Mouse (Mus musculus) hindbrain, embryonic 14.5 days (tissue): ENCODE results near the gene Fgfr2. TPM values are rescaled to one million over a fixed set of nuclear protein-coding genes. Genes with fewer than 3 reads are reported as not detected.
A peak's percentile ranks its signal among the peaks of the same experiment; 100 is the strongest.

ENCODE experiments used
- ATAC-seq: fragments of 200-750 bp; cut with Nextera tagmentation; 2 replicates; pipeline ENCODE4 v1.8.0; 2017; ENCODE audit warnings: moderate number of reproducible peaks, mild to moderate bottlenecking, moderate TSS enrichment, moderate library complexity; ENCODE audit not compliant: low FRiP score
- DNase-seq: peaks from one replicate; pipeline ENCODE4 v3.0.0-alpha.2; 2015; ENCODE audit warnings: low spot score
- H3K27ac ChIP-seq: fragments of 300-500 bp; sonication (generic); 2 replicates; pipeline ENCODE4 v1.5.1; 2014; ENCODE audit warnings: mild to moderate bottlenecking, moderate library complexity
- H3K27me3 ChIP-seq: fragments of 300-500 bp; sonication (generic); 2 replicates; pipeline ENCODE4 v1.6.1; 2014; ENCODE audit warnings: mild to moderate bottlenecking, low read length, mixed read lengths; ENCODE audit not compliant: control insufficient read depth, insufficient read depth
- H3K36me3 ChIP-seq: fragments of 300-500 bp; sonication (generic); replicated peaks from 2 replicates; pipeline ENCODE4 v1.6.1; 2014; ENCODE audit not compliant: control insufficient read depth, insufficient read depth
- H3K4me1 ChIP-seq: fragments of 300-500 bp; sonication (generic); replicated peaks from 2 replicates; pipeline ENCODE4 v1.6.1; 2014; ENCODE audit warnings: antibody characterized with exemption, low read length, mixed read lengths; ENCODE audit not compliant: control insufficient read depth, insufficient read depth
- H3K4me2 ChIP-seq: fragments of 300-500 bp; sonication (generic); replicated peaks from 2 replicates; pipeline ENCODE4 v1.6.1; 2014; ENCODE audit warnings: mild to moderate bottlenecking, moderate library complexity
- H3K4me3 ChIP-seq: fragments of 300-500 bp; sonication (generic); replicated peaks from 2 replicates; pipeline ENCODE4 v1.5.1; 2014; ENCODE audit warnings: mild to moderate bottlenecking, low read length
- H3K9ac ChIP-seq: fragments of 300-500 bp; sonication (generic); 2 replicates; pipeline ENCODE4 v1.6.1; 2014
- H3K9me3 ChIP-seq: fragments of 300-500 bp; sonication (generic); 2 replicates; pipeline ENCODE4 v1.6.1; 2016; ENCODE audit warnings: low read length; ENCODE audit not compliant: control insufficient read depth
- WGBS: fragments of 180-500 bp; shearing (Covaris S2); extraction: QIAGEN DNeasy Blood & Tissue Kit; methylation state at CpG from one replicate; pipeline ENCODE4 v1.1.7; 2014; 5-methylcytosine and 5-hydroxymethylcytosine counted together
- polyA plus RNA-seq: library from polyadenylated mRNA; unstranded; fragments of >200 nt; fragmentation: Nextera tagmentation; extraction: Ambion mirVana; gene quantifications from 2 replicates; pipeline ENCODE4 v1.2.1, GENCODE M21; 2014

The Fgfr2 gene
- polyA plus RNA-seq, 1 experiment from 2014 or later, result 43.5 TPM

DNA sequence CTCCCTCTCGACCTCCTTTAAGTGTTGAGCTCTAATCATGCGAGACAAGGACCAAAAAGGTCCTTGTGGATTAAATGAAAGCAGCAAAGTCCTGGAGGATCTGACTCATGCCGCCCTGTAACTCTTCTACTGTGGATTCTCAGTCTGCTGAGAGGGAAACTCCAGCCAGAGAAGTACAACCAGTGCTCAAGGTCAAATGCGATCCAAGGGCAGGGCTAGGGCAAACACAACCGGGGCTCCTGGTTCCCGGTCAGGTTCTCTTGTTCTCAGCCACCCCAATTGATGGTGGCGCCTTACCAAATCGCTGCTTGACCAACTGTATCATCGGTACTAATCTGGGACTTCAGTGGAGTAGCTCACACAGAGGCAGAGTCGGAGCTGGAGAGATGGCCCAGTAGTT, 322.3 kb downstream of the Fgfr2 start:
- Histone ChIP-seq H3K4me3 (no peak overlapping the region), H3K4me2 (no peak overlapping the region), H3K9me3 (no peaks in the 10 kb centered on the region), H3K27ac (no peak overlapping the region), H3K9ac (no peak overlapping the region), H3K4me1 (peaks cover 5% of the 10 kb centered on the region), H3K27me3 (no peaks in the 10 kb centered on the region), H3K36me3 (no peaks in the 10 kb centered on the region)
- ATAC-seq, result no peak
- 89% methylated on average over 10 of the region's 10 CpGs for WGBS
- DNase-seq, result no peak

DNA sequence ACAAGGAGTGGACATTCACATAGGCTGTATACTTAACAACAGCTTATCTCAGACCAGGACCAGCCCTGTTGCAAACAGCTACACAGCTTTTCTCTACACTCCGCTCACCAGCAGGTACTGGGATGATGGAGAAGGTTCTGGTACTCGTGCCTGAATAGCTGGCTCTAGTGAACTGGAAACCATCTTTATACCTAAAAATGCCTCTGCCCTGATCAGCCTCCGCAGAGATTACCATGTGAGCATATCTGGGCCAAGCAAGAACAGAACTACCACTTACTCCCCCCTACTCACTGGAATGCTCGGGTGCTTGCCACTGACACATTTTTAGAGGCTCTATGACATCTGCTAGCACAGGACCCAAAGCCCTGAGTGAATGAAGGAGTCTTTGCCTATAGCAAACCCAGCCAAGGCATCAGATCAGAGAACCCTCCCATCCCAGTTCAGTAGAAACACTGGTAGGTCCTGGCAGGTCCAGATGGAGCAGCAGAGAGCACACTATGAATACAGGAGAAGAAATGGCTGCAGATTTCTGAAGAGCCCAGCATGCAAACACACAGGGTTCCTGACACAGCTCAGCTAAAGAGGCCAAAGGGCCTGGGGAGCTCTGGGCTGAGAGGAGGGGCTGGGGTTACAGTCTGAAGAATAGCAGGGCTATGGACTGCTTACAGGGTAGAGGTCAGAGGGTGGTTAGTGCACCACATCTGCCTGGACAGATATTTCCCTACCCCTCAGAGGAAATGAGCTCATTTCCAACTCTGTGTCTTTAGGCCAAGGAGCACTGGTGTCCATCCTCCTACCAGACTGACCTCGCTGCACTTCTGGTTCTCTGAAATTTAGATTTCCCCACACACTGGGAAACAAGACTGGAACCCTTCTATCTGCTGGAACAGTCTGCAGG, 323.8 kb downstream of the Fgfr2 start:
- no peak for ATAC-seq
- Histone ChIP-seq H3K4me2 (no peak overlapping the region), H3K4me3 (no peak overlapping the region), H3K9me3 (no peaks in the 10 kb centered on the region), H3K27me3 (no peaks in the 10 kb centered on the region), H3K9ac (no peak overlapping the region), H3K36me3 (no peaks in the 10 kb centered on the region), H3K4me1 (no peaks in the 10 kb centered on the region), H3K27ac (no peak overlapping the region)
- no peak for DNase-seq
- WGBS, result 92% methylated on average over 5 of the region's 5 CpGs

DNA sequence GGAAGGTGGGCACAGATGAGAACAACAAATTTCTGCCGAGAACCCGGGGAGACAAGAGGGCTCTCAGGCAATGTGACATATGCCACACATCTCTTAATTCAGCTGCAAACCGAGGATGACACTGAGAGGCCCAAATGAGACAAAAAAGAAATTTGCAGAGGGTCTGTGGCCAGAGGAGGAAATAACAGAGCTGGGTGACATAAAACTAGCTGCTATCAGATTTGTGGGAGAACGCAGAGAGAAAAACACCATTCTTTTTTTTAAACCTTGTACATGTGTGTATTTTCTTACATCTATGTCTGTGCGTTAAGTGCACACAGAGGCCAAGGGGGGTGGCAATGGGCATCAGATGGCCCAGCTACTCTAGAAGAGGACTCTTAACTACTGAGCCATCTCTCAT, 328.0 kb downstream of the Fgfr2 start:
- H3K4me1 ChIP-seq, result no peaks in the 10 kb centered on the region
- ATAC-seq (no peak), DNase-seq (no peak)
- H3K4me3 ChIP-seq, result no peak overlapping the region
- H3K27me3 ChIP-seq, result no peaks in the 10 kb centered on the region
- H3K9me3 ChIP-seq, result no peaks in the 10 kb centered on the region
- H3K4me2 ChIP-seq, result no peak overlapping the region
- 92% methylated on average over 5 of the region's 5 CpGs for WGBS
- no peak overlapping the region for H3K9ac ChIP-seq
- no peak overlapping the region for H3K27ac ChIP-seq
- H3K36me3 ChIP-seq, result no peaks in the 10 kb centered on the region

DNA sequence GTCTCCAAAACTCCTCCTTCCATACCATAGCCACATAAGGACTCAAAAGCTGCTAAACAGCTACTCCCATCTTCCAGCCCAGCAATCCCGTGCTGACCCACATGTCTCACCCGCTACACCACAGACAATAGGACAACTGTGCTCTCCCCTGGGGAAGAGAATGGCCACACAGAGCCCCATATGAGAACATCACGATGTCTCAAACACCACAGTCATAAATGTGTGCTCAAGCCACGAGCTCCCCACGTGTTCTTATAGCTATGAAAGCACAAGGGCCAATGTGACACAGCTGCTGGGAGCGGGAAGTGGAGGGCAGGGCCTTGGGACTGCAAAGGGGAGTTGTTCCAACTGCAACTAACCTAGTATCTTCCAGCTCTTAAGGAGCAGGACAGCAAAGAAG, 329.7 kb downstream of the Fgfr2 start:
- no peaks in the 10 kb centered on the region for H3K4me1 ChIP-seq
- no peak overlapping the region for H3K9ac ChIP-seq
- H3K4me2 ChIP-seq, result no peak overlapping the region
- DNase-seq, result no peak
- no peak for ATAC-seq
- no peak overlapping the region for H3K4me3 ChIP-seq
- no peak overlapping the region for H3K27ac ChIP-seq
- H3K9me3 ChIP-seq, result no peaks in the 10 kb centered on the region
- WGBS, result 70% methylated on average over 6 of the region's 6 CpGs
- H3K36me3 ChIP-seq, result no peaks in the 10 kb centered on the region
- no peaks in the 10 kb centered on the region for H3K27me3 ChIP-seq

DNA sequence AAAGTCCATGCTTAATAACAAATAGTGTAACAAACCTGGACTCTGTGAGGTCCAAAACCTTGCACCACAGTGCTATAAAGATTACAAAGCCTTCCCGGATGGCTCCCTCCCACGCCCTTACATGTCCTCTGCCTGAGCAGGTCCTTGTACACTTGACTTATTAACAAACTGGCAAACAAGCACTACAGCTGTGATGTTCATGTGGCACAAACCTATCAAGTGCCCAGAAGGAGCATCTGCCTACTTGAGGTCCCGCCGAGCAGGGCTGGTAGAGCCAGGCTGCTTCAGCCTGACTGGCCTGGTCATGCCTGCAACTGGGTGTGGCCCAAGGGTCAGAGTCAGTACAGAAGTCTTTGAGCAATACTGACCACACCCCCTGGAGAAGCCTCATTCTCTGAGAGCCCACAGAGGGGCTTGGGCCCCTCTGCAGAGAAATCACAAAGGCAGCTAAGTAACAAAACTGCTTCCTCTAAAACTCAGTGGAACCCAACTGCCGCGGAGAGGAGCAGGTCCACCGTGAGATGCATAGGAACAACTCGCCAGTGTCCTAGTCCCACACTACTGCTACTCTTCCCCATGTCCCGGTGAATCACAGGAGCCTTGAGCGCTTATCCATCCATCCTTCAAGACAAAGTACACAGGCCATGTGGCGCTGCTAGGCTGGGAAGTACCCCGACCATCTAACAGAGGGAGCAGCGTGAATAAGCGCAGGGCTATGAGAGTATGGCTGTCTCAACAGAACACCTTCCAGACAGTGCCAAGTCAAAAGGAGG, 332.5 kb downstream of the Fgfr2 start:
- Histone ChIP-seq H3K9ac (0 out of 2 replicates have a peak overlapping the region, but pooled peaks have one; percentile 5), H3K4me2 (no peak overlapping the region), H3K36me3 (no peaks in the 10 kb centered on the region), H3K27me3 (no peaks in the 10 kb centered on the region), H3K4me3 (no peak overlapping the region), H3K27ac (no peak overlapping the region), H3K9me3 (no peaks in the 10 kb centered on the region), H3K4me1 (0 out of 2 replicates have a peak, but pooled peaks cover 11% of the 10 kb centered on the region)
- DNase-seq (no peak), ATAC-seq (no peak)
- WGBS, result 80% methylated on average over 14 of the region's 14 CpGs

DNA sequence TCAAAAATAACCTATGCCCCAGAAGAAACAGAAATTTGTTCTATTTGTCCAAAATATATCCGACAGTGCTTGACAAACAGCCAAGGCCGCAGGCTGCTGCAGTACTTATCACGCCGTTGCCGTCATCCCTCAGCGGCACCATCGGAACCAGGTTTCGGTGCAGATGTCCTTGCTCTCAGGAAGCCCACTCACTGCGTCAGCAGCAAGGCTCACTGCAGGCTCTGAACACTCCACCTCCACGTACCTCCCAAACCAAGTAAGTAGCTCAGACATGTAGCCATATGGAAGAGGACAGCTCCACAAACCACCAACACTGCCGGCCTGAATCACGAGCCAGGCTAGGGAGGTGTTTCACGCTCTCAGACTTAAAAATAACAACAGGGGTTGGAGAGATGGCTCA, 334.3 kb downstream of the Fgfr2 start:
- no peak overlapping the region for H3K4me2 ChIP-seq
- no peaks in the 10 kb centered on the region for H3K27me3 ChIP-seq
- 96% methylated on average over 13 of the region's 13 CpGs for WGBS
- H3K9me3 ChIP-seq, result no peaks in the 10 kb centered on the region
- no peaks in the 10 kb centered on the region for H3K36me3 ChIP-seq
- DNase-seq (no peak), ATAC-seq (no peak)
- H3K4me1 ChIP-seq, result 0 out of 2 replicates have a peak, but pooled peaks cover 16% of the 10 kb centered on the region
- H3K27ac ChIP-seq, result no peak overlapping the region
- no peak overlapping the region for H3K9ac ChIP-seq
- H3K4me3 ChIP-seq, result no peak overlapping the region

DNA sequence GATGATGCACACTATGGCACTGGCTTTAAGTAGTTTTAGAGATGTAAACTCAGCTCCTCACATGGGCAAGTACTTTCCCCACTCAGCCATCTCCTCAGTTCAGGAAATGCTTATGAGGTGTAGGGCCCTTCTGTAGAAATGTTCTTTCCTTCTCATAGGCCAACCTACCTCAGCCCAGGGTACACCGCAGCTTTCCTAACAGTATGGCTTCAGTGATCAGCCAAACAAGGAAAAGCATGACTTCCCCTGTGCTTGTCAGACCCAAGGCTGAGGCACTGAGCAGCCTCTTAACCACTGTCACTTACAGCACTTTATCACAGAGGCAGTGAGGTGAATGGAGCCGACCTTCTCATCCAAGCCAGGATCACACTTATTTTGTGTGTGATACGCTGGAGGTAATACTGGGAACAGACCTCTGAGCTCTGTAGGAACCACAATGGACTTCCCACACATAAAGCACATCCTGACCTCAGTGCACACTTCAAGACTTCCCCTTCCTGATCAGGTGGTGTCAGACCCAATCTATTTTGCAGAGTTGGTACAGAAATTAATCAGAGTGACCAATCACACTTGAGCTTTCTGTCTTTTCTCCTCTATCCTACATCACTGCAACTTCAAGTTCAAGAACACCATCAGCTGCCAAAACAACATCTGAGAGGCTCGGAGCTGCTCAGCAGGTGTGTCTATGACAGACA, 335.5 kb downstream of the Fgfr2 start:
- no peaks in the 10 kb centered on the region for H3K36me3 ChIP-seq
- H3K4me3 ChIP-seq, result no peak overlapping the region
- ATAC-seq (no peak), DNase-seq (no peak)
- H3K27ac ChIP-seq, result no peak overlapping the region
- no peaks in the 10 kb centered on the region for H3K9me3 ChIP-seq
- H3K4me1 ChIP-seq, result 0 out of 2 replicates have a peak, but pooled peaks cover 16% of the 10 kb centered on the region
- 90% methylated on average over 4 of the region's 4 CpGs for WGBS
- no peaks in the 10 kb centered on the region for H3K27me3 ChIP-seq
- no peak overlapping the region for H3K4me2 ChIP-seq
- H3K9ac ChIP-seq, result no peak overlapping the region

DNA sequence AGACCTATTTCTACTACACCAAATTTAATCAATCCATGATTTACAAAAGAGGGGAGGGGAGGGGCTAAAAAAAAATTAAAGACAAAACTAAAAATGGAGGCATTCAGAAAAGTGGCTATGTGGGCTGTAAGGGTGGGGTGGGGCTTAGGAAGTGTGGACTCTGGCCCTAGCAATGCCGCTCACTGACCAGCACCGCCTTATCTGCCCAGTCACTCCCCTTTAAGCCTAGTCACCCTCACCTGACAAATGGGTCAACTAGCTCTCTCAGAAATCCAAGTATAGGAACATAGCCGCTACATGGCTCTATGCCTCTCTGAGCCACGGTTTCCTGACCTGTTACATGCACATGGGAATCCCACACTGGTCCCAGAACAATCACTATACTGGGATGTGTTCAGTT, 336.1 kb downstream of the Fgfr2 start:
- Histone ChIP-seq H3K36me3 (no peaks in the 10 kb centered on the region), H3K4me1 (0 out of 2 replicates have a peak, but pooled peaks cover 19% of the 10 kb centered on the region), H3K27ac (no peak overlapping the region), H3K4me2 (no peak overlapping the region), H3K4me3 (no peak overlapping the region), H3K9me3 (no peaks in the 10 kb centered on the region), H3K27me3 (no peaks in the 10 kb centered on the region), H3K9ac (no peak overlapping the region)
- DNase-seq, result no peak
- ATAC-seq, result no peak
- WGBS, result 97% methylated on average over 4 of the region's 4 CpGs

DNA sequence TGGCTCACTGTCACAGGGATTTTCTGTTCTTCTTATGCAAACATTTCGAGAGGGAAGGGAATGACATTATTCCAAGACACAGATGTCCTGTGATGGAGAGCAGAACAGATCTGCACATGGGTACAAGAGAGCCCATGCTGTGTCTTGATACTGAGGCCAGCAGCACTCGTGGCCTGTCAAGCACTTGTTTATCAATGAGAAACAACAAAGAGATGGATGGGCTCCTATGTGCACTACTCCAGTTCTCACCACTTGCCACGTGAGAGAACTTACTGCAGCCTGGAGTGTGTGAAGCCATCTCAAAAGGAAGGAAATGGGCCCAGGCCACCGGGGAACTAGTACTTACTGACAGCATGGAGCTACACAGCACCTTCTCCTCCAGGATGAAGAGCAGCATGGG, 336.6 kb downstream of the Fgfr2 start:
- no peak for ATAC-seq

More for the DNA sequence above, 336.6 kb downstream of the Fgfr2 start:
- WGBS, result 29% methylated on average over 4 of the region's 4 CpGs
- no peaks in the 10 kb centered on the region for H3K27me3 ChIP-seq
- no peak overlapping the region for H3K27ac ChIP-seq
- no peaks in the 10 kb centered on the region for H3K36me3 ChIP-seq
- H3K4me1 ChIP-seq, result peaks cover 22% of the 10 kb centered on the region
- H3K4me3 ChIP-seq, result no peak overlapping the region
- no peak overlapping the region for H3K4me2 ChIP-seq
- no peak for DNase-seq
- H3K9ac ChIP-seq, result no peak overlapping the region
- H3K9me3 ChIP-seq, result no peaks in the 10 kb centered on the region
